Mouse (Mus musculus) embryonic stem cell, embryonic (primary cell): ENCODE measurements around the gene Ikbke.

Source experiments
- CTCF ChIA-PET, 4 experiments: fragments of 300-600 bp in 2 of 4; fragments of 350-600 bp in 2 of 4; sonication (Branson Sonifier 250); formaldehyde crosslinking; loops; one replicate each; lab custom pipeline; 2022; ENCODE audit warnings: inconsistent platforms in 2 of 4; lab: Charles Lee
- POLR2A ChIA-PET, 4 experiments: fragments of 300-600 bp in 2 of 4; fragments of 350-600 bp in 2 of 4; sonication (Branson Sonifier 250); formaldehyde crosslinking; loops; one replicate each; lab custom pipeline; 2022; ENCODE audit warnings: antibody characterized with exemption in 4 of 4, inconsistent platforms in 1 of 4; lab: Charles Lee

Gene Ikbke

GRCm38 (mm10) chr1:131228659-131229058, 50.7 kb downstream of the Ikbke start:
- ChIA-PET CTCF (interaction anchor here (1.2 to 1.9 kb wide), 5 partner anchors 17 to 168 kb away, joined by 3 to 9 read pairs (median 4); partner anchors contain the start of gene Rassf5 (in 2 of the 4)), POLR2A (interaction anchor here in 1 of 4 experiments (0.5 to 1.8 kb wide), 4 partner anchors 11 to 131 kb away, joined by 3 to 4 read pairs (median 3); partner anchors contain the start of gene Mapkapk2)

- POLR2A ChIA-PET = interaction anchor here in 1 of 4 experiments (0.5 to 1.8 kb wide), 5 partner anchors 11 to 130 kb away, joined by 3 to 4 read pairs (median 3); partner anchors contain the start of gene Mapkapk2
- CTCF ChIA-PET = interaction anchor here in 3 of 4 experiments (1.3 to 1.9 kb wide), 5 partner anchors 17 to 112 kb away, joined by 4 to 9 read pairs (median 4); partner anchors contain the start of gene Rassf5 (in 2 of the 3)
Observed at GRCm38 (mm10) chr1:131228225-131228624, 51.2 kb downstream of the Ikbke start.

- CTCF ChIA-PET = interaction anchor here in 1 of 4 experiments (1.2 to 1.6 kb wide), 2 partner anchors 21 to 43 kb away, joined by 5 to 8 read pairs; partner anchors contain the start of gene Rassf5
- POLR2A ChIA-PET = interaction anchor here in 1 of 4 experiments (0.9 kb wide), 1 partner anchor 20 kb away, joined by 3 read pairs; the partner anchor contains the start of gene Rassf5
Observed at GRCm38 (mm10) chr1:131224848-131225471, 54.4 kb downstream of the Ikbke start.

- POLR2A ChIA-PET = no interaction called here
Observed at GRCm38 (mm10) chr1:131223345-131223744, 56.1 kb downstream of the Ikbke start.

GRCm38 (mm10) chr1:131221822-131222590, 57.4 kb downstream of the Ikbke start:
- ChIA-PET CTCF (interaction anchor here in 2 of 4 experiments (1.1 to 1.9 kb wide), 2 partner anchors 24 to 48 kb away, joined by 3 to 7 read pairs; no protein-coding TSS in a partner anchor), POLR2A (no interaction called here)

More at GRCm38 (mm10) chr1:131223345-131223744, 56.1 kb downstream of the Ikbke start:
- CTCF ChIA-PET = interaction anchor here in 3 of 4 experiments (0.6 to 1.4 kb wide), 5 partner anchors 10 to 47 kb away, joined by 3 to 4 read pairs (median 3); partner anchors contain the start of gene Rassf5 (in 1 of the 3)

- CTCF ChIA-PET = no interaction called here
- POLR2A ChIA-PET = no interaction called here
Observed at GRCm38 (mm10) chr1:131218933-131219332, 60.5 kb downstream of the Ikbke start.

GRCm38 (mm10) chr1:131213361-131213760, 66.0 kb downstream of the Ikbke start:
- CTCF ChIA-PET = no interaction called here
- POLR2A ChIA-PET = interaction anchor here in 1 of 4 experiments (1.5 kb wide), 1 partner anchor 32 kb away, joined by 3 read pairs; the partner anchor contains the start of gene Rassf5

- CTCF ChIA-PET = no interaction called here
- POLR2A ChIA-PET = interaction anchor here in 1 of 4 experiments (1.5 kb wide), 1 partner anchor 32 kb away, joined by 3 read pairs; the partner anchor contains the start of gene Rassf5
Observed at GRCm38 (mm10) chr1:131212956-131213355, 66.5 kb downstream of the Ikbke start.

- ChIA-PET CTCF (interaction anchor here in 1 of 4 experiments (1.6 kb wide), 1 partner anchor 9 kb away, joined by 5 read pairs; no protein-coding TSS in a partner anchor), POLR2A (interaction anchor here in 1 of 4 experiments (1.2 kb wide), 1 partner anchor 34 kb away, joined by 3 read pairs; the partner anchor contains the start of gene Rassf5)
Observed at GRCm38 (mm10) chr1:131211655-131212054, 67.8 kb downstream of the Ikbke start.

- CTCF ChIA-PET = interaction anchor here (0.5 to 2.5 kb wide), 12 partner anchors 28 to 1771 kb away, joined by 3 to 10 read pairs (median 4); no protein-coding TSS in a partner anchor
- POLR2A ChIA-PET = interaction anchor here in 3 of 4 experiments (0.7 to 1.8 kb wide), 4 partner anchors 10 to 60 kb away, joined by 4 to 7 read pairs (median 6); no protein-coding TSS in a partner anchor
Observed at GRCm38 (mm10) chr1:131209971-131210426, 69.4 kb downstream of the Ikbke start.

- ChIA-PET POLR2A (interaction anchor here in 2 of 4 experiments (0.5 to 1.8 kb wide), 2 partner anchors 11 to 78 kb away, joined by 3 to 6 read pairs; no protein-coding TSS in a partner anchor), CTCF (interaction anchor here (0.9 to 2.5 kb wide), 6 partner anchors 27 to 82 kb away, joined by 3 to 10 read pairs (median 4); no protein-coding TSS in a partner anchor)
Observed at GRCm38 (mm10) chr1:131208800-131209199, 70.6 kb downstream of the Ikbke start.

GRCm38 (mm10) chr1:131208081-131208480, 71.3 kb downstream of the Ikbke start:
- POLR2A ChIA-PET = interaction anchor here in 1 of 4 experiments (1.2 kb wide), 1 partner anchor 14 kb away, joined by 3 read pairs; no protein-coding TSS in a partner anchor
- CTCF ChIA-PET = interaction anchor here in 2 of 4 experiments (0.9 to 2.5 kb wide), 4 partner anchors 16 to 91 kb away, joined by 3 to 10 read pairs (median 6); no protein-coding TSS in a partner anchor

- CTCF ChIA-PET = interaction anchor here (0.6 to 1.8 kb wide), 9 partner anchors 9 to 416 kb away, joined by 3 to 9 read pairs (median 3); no protein-coding TSS in a partner anchor
- POLR2A ChIA-PET = interaction anchor here in 1 of 4 experiments (0.7 to 1.8 kb wide), 4 partner anchors 9 to 82 kb away, joined by 3 to 6 read pairs (median 3); partner anchors contain the start of gene Rassf5
Observed at GRCm38 (mm10) chr1:131207531-131207930, 71.9 kb downstream of the Ikbke start.

- ChIA-PET POLR2A (interaction anchor here in 1 of 4 experiments (1.8 kb wide), 1 partner anchor 81 kb away, joined by 6 read pairs; no protein-coding TSS in a partner anchor), CTCF (interaction anchor here in 1 of 4 experiments (1.3 to 1.8 kb wide), 3 partner anchors 8 to 91 kb away, joined by 3 to 9 read pairs (median 5); no protein-coding TSS in a partner anchor)
Observed at GRCm38 (mm10) chr1:131206342-131206741, 73.1 kb downstream of the Ikbke start.

- ChIA-PET CTCF (no interaction called here), POLR2A (interaction anchor here in 2 of 4 experiments (0.6 kb wide), 2 partner anchors 12 to 740 kb away, joined by 3 to 5 read pairs; no protein-coding TSS in a partner anchor)
Observed at GRCm38 (mm10) chr1:131204461-131204860, 74.9 kb downstream of the Ikbke start.
